Mouse (Mus musculus): ENCODE measurements around the gene Lyzl4. TPM values are rescaled to one million over a fixed set of nuclear protein-coding genes. Genes with fewer than 3 reads are reported as not detected.

The Lyzl4 gene
- polyA plus RNA-seq (2016; fragmentation: Nextera tagmentation; extraction: Ambion mirVana) = 0.63 TPM in 1 of 2 replicates, not detected in the other

DNA sequence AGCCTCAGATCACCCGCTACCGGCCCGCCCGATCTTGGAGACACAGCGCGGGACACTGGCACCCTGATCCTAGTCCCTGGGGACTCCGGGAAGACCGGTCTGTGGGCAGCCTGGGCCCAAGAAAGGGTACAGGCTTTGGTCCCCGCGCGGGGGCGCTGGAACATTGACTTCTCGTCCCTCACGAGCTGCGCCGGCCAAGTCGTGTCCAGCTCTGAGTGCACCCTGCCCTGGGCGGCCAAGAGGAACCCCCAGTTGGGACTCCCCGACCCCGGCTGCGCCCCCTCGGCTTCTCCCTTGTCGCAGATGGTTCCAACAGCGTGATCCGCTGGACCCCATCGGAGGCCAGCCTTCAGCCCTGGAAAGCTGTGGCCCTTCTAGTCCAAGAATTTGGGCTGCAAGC, at the start of gene Lyzl4:
TSS of gene Lyzl4 (minus strand) at position 96 of the 400 bp plus-strand sequence.
- H3K36me3 ChIP-seq = no peaks in the 10 kb centered on the region
- H3K27ac ChIP-seq = no peak within 1 kb of the TSS
- H3K4me1 ChIP-seq = peaks cover 16% of the 10 kb centered on the region; the same call in 1 of the 2 replicates
- ATAC-seq (ENCODE audit: insufficient number of reproducible peaks, insufficient read depth, low FRiP score, low TSS enrichment) = peak; percentile 54; the same call in 1 of the 2 replicates
- H3K27me3 ChIP-seq = peaks cover 64% of the 10 kb centered on the region
- WGBS = under 1% methylated on average over 25 of the region's 26 CpGs
- peak within 1 kb of the TSS; percentile 91 for H3K4me2 ChIP-seq (replicated peaks)
- peak within 1 kb of the TSS; percentile 44 for H3K9ac ChIP-seq
- no peaks in the 10 kb centered on the region for H3K9me3 ChIP-seq
- H3K4me3 ChIP-seq = peak within 1 kb of the TSS; percentile 55

DNA sequence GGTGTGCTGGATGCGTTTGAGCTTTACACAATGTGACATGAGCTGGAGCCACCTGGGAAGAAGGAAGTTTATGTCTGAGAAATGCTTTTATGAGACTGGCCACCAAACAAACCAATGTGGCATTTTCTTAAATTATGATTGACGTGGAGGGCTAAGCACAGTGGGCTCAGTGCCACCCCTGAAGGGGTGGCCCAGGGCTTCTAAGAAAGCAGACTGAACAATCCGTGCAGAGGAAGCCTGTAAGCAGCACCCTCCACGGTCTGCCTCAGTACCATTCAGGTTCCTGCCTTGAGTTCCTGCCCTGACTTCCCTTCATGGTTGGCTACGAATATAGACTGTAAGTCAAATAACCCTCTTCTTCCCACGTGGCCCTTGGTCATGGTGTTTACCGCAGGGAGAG, 48.8 kb upstream of the Lyzl4 start:
- H3K9ac ChIP-seq = no peak overlapping the region
- no peak for ATAC-seq (ENCODE audit: insufficient number of reproducible peaks, insufficient read depth, low FRiP score, low TSS enrichment)
- no peaks in the 10 kb centered on the region for H3K9me3 ChIP-seq
- peaks cover 56% of the 10 kb centered on the region for H3K36me3 ChIP-seq
- 85% methylated on average over 7 of the region's 7 CpGs for WGBS
- no peak overlapping the region for H3K27ac ChIP-seq
- 0 out of 2 replicates have a peak, but pooled peaks cover 5% of the 10 kb centered on the region for H3K4me1 ChIP-seq
- no peak overlapping the region for H3K4me3 ChIP-seq
- no peak overlapping the region for H3K4me2 ChIP-seq (replicated peaks)
- no peaks in the 10 kb centered on the region for H3K27me3 ChIP-seq

DNA sequence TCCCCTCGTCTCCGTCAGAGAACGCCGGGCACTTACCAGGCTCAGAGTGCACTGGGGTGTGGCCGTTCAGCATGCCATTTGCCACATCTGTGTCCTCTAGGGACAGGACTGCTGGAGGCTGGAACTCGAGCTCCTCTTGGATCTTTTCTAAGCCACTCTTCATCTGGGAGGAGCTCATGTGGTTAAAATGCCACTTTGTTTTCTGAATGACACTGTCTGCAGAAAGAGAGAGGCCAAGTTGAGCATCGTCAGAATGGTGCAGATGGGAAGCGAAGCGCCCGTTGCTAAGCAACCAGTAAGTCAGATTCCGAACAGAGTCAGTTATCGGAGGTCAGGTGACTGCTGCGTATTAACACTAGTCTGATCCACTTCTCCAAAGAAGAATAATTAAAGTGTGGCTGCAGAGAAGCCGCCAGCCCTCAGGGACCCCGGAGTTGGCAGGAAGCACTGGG, 48.3 kb upstream of the Lyzl4 start:
- H3K27me3 ChIP-seq = no peaks in the 10 kb centered on the region
- H3K4me1 ChIP-seq = 0 out of 2 replicates have a peak, but pooled peaks cover 5% of the 10 kb centered on the region
- peaks cover 56% of the 10 kb centered on the region for H3K36me3 ChIP-seq
- ATAC-seq (ENCODE audit: insufficient number of reproducible peaks, insufficient read depth, low FRiP score, low TSS enrichment) = no peak
- peak overlapping the region; percentile 51; the same call in 1 of the 2 replicates for H3K27ac ChIP-seq
- H3K4me2 ChIP-seq (replicated peaks) = no peak overlapping the region
- H3K9ac ChIP-seq = no peak overlapping the region
- no peaks in the 10 kb centered on the region for H3K9me3 ChIP-seq
- 63% methylated on average over 15 of the region's 15 CpGs for WGBS
- no peak overlapping the region for H3K4me3 ChIP-seq

DNA sequence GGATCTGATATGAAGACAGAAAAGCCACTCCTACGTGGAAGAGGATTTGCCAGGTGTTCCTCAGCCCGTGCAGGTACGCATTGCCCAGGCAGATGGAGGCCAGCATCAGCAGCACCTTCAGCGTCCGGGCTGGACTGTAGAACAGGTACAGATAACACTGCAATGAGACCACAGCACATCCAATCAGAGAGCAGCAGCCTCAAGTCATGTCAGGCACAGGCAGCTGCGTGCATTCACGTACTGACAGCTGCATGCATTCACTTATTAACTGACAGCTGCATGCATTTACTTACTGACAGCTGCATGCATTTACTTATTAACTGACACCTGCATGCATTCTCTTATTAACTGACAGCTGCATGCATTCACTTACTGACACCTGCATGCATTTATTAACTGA, 42.8 kb upstream of the Lyzl4 start:
- 81% methylated on average over 7 of the region's 7 CpGs for WGBS
- peaks cover 38% of the 10 kb centered on the region for H3K36me3 ChIP-seq
- H3K4me2 ChIP-seq (replicated peaks) = no peak overlapping the region

DNA sequence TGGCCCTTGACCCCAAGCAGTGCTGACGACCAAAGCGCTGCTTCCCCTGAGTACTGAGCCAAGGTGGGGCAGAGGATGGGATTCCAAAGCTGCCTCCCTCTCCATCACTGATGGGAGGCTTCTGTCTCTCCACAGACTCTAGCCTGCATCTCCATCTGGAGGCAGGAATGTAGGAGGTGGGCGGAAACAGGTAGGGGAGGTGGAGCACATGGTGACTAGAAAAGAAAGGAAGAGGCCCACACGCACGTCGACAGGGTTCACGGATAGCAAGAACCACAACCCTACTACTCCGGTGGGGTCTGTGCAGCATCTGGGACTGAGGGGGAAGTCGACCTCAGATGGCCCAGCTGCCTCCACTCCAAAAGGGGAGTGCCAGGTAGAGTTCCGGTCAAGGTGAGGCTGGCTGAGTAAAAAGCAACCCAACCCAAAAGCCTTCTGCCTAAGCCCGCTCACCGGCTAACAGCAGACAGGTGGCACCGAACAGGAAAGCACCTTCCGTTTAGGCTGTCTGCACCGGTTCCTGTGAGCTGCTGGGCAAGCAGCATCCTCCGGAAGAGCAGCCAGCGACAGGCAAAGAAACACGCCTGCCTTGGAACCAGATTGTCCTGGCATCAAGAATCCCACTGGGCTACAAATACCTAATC, 40.3 kb upstream of the Lyzl4 start:
- no peaks in the 10 kb centered on the region for H3K9me3 ChIP-seq
- no peak overlapping the region for H3K4me3 ChIP-seq
- H3K27ac ChIP-seq = no peak overlapping the region
- no peaks in the 10 kb centered on the region for H3K4me1 ChIP-seq
- H3K9ac ChIP-seq = no peak overlapping the region
- H3K4me2 ChIP-seq (replicated peaks) = no peak overlapping the region
- H3K36me3 ChIP-seq = peaks cover 25% of the 10 kb centered on the region
- ATAC-seq (ENCODE audit: insufficient number of reproducible peaks, insufficient read depth, low FRiP score, low TSS enrichment) = no peak
- WGBS = 71% methylated on average over 18 of the region's 18 CpGs
- H3K27me3 ChIP-seq = no peaks in the 10 kb centered on the region

More for the DNA sequence above, 42.8 kb upstream of the Lyzl4 start:
- no peaks in the 10 kb centered on the region for H3K9me3 ChIP-seq
- no peak overlapping the region for H3K9ac ChIP-seq
- no peaks in the 10 kb centered on the region for H3K4me1 ChIP-seq
- H3K27ac ChIP-seq = no peak overlapping the region
- H3K4me3 ChIP-seq = no peak overlapping the region
- H3K27me3 ChIP-seq = no peaks in the 10 kb centered on the region
- no peak for ATAC-seq (ENCODE audit: insufficient number of reproducible peaks, insufficient read depth, low FRiP score, low TSS enrichment)

DNA sequence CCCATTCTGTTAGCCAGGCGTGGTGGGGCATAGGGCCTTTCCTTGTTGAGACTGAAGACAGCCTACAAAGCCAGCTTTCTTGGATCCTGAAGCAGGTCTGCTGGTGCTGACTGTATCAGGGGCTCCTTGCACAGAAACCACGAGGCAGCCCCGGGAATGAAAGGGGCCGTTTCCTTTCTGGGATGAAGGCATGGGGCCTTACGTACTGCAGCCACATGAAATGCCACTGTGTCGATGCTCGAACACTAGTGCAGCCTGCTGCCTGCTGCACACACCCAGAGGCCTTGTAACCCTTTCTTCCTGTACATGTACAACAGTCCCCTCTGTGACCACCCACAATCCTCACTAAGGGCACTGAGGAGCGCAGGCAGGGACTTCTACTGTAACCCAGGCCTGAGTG, 39.3 kb upstream of the Lyzl4 start:
- H3K9me3 ChIP-seq = no peaks in the 10 kb centered on the region
- peaks cover 19% of the 10 kb centered on the region for H3K36me3 ChIP-seq
- no peak overlapping the region for H3K4me2 ChIP-seq (replicated peaks)
- H3K4me3 ChIP-seq = no peak overlapping the region
- H3K27me3 ChIP-seq = no peaks in the 10 kb centered on the region
- no peak for ATAC-seq (ENCODE audit: insufficient number of reproducible peaks, insufficient read depth, low FRiP score, low TSS enrichment)
- H3K4me1 ChIP-seq = no peaks in the 10 kb centered on the region
- no peak overlapping the region for H3K27ac ChIP-seq
- WGBS = 75% methylated on average over 8 of the region's 8 CpGs
- no peak overlapping the region for H3K9ac ChIP-seq

DNA sequence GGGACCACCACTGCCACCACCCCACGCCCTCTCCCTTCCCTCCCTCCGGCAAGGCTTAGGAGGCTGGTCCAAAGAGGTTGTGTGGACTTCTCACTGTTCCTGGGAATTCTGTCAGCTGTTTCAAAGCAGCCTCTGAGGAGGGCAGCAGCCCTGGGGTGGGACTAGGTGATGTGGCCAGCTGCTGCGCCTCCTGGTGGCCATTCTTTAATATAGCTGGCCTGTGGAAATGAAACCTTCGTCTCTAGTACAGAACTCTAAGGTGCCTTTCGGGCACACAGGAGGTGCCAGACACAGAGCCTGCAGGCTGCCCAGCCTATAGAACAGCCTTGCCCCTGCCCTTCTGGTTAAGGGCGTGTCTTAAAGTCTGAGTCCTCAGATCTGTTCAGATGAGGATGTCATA, 37.7 kb upstream of the Lyzl4 start:
- H3K9me3 ChIP-seq = no peaks in the 10 kb centered on the region
- no peak overlapping the region for H3K4me3 ChIP-seq
- no peak overlapping the region for H3K27ac ChIP-seq
- peaks cover 5% of the 10 kb centered on the region for H3K36me3 ChIP-seq
- H3K27me3 ChIP-seq = no peaks in the 10 kb centered on the region
- no peaks in the 10 kb centered on the region for H3K4me1 ChIP-seq
- peak; percentile 25; the same call in 1 of the 2 replicates for ATAC-seq (ENCODE audit: insufficient number of reproducible peaks, insufficient read depth, low FRiP score, low TSS enrichment)
- H3K9ac ChIP-seq = no peak overlapping the region
- WGBS = 14% methylated on average over 6 of the region's 6 CpGs
- H3K4me2 ChIP-seq (replicated peaks) = no peak overlapping the region

DNA sequence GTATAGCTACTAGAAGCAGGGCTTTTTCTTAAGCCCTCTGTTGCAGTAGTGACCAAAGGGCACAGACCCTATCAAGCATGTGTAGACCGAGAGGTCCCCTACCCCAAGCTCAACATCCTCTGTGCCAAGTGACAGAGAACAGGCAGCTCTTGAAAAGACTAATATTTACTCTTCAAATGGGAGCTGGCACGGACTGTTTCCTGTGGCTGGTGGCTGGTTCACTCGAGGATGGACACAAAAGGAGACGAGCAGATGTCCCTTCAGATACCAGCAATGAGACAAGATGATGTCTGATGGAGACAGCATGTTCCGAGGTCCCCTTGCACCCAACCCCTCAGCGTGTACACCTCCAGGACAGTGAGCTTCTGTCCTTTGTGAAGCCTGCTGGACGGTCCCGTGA, 35.6 kb upstream of the Lyzl4 start:
- H3K9me3 ChIP-seq = no peaks in the 10 kb centered on the region

DNA sequence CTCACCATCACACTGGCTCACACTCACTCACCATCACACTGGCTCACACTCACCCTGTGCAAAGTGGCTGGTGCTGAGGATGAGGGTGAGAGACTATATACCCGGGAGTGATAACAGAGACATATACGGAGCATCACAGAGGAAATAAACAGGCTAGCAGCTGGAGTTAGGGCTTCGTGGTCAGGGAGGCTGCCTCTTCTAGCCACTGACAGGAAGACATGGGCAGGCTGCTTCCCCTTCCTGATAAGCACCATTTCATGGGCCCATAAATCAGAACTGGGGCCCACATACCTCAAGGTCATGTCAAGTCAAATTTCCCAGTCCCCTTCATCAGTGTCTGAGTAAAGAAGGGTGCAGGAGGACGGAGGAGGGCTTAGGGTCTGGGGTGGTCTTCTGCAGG, 35.2 kb upstream of the Lyzl4 start:
- no peak overlapping the region for H3K9ac ChIP-seq
- no peaks in the 10 kb centered on the region for H3K27me3 ChIP-seq
- 81% methylated on average over 4 of the region's 4 CpGs for WGBS
- no peak overlapping the region for H3K4me2 ChIP-seq (replicated peaks)
- H3K36me3 ChIP-seq = no peaks in the 10 kb centered on the region
- H3K27ac ChIP-seq = no peak overlapping the region
- no peak for ATAC-seq (ENCODE audit: insufficient number of reproducible peaks, insufficient read depth, low FRiP score, low TSS enrichment)
- peaks cover 3% of the 10 kb centered on the region; the same call in 1 of the 2 replicates for H3K4me1 ChIP-seq
- no peak overlapping the region for H3K4me3 ChIP-seq
- no peaks in the 10 kb centered on the region for H3K9me3 ChIP-seq

More for the DNA sequence above, 35.6 kb upstream of the Lyzl4 start:
- Histone ChIP-seq H3K9ac (no peak overlapping the region), H3K36me3 (no peaks in the 10 kb centered on the region), H3K27ac (no peak overlapping the region), H3K4me1 (no peaks in the 10 kb centered on the region), H3K4me3 (no peak overlapping the region), H3K27me3 (no peaks in the 10 kb centered on the region), H3K4me2 (replicated peaks) (no peak overlapping the region)
- no peak for ATAC-seq (ENCODE audit: insufficient number of reproducible peaks, insufficient read depth, low FRiP score, low TSS enrichment)
- 77% methylated on average over 8 of the region's 8 CpGs for WGBS

DNA sequence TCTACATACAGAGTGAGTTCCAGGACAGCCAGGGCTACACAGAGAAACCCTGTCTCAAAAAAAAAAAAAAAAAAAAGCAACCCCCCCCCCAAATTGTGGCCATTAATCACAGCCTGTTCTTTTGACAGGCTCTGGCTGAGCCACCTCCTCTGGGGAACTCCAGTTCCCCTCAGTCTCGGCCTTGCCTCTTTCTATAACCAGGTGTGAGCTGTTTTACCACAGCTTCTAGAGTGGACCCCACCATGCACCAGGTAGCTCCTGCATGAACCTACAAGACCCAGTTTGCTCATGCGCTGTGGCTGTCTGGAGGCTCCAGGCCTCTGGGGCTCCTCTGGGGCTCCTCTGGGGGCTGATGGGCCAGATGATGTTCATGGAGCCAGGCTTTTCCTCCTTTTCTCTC, 33.7 kb upstream of the Lyzl4 start:
- ATAC-seq (ENCODE audit: insufficient number of reproducible peaks, insufficient read depth, low FRiP score, low TSS enrichment) = no peak
- Histone ChIP-seq H3K9me3 (no peaks in the 10 kb centered on the region), H3K27ac (no peak overlapping the region), H3K4me1 (peaks cover 3% of the 10 kb centered on the region; the same call in 1 of the 2 replicates), H3K4me2 (replicated peaks) (no peak overlapping the region), H3K4me3 (no peak overlapping the region), H3K27me3 (peaks cover 6% of the 10 kb centered on the region), H3K36me3 (no peaks in the 10 kb centered on the region), H3K9ac (no peak overlapping the region)
- WGBS = 87% methylated on average over 2 of the region's 2 CpGs

DNA sequence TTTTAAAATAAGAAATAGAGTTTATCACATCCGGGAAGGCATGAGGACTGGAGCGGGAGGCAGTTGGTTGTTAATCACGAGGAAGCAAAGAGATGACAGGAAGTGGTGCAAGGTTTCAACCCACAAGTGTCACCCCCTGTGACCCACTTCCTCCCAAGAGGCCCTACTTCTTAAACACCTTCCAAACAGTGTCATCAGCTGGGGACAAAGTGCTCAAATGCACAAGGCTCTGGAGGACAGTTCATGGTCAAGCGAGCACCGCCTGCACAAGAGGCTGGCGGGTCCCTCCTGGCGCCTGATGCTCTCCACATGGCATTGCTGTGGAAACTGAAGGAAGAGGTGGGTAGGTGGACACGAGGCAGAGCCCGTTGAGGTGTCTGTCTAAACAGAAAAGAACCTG, 33.1 kb upstream of the Lyzl4 start:
- no peak for ATAC-seq (ENCODE audit: insufficient number of reproducible peaks, insufficient read depth, low FRiP score, low TSS enrichment)
- peaks cover 10% of the 10 kb centered on the region for H3K27me3 ChIP-seq
- H3K36me3 ChIP-seq = no peaks in the 10 kb centered on the region
- 87% methylated on average over 9 of the region's 9 CpGs for WGBS
- H3K9me3 ChIP-seq = no peaks in the 10 kb centered on the region
- H3K4me2 ChIP-seq (replicated peaks) = no peak overlapping the region
- peaks cover 4% of the 10 kb centered on the region; the same call in 1 of the 2 replicates for H3K4me1 ChIP-seq
- H3K4me3 ChIP-seq = no peak overlapping the region
- no peak overlapping the region for H3K27ac ChIP-seq
- no peak overlapping the region for H3K9ac ChIP-seq

DNA sequence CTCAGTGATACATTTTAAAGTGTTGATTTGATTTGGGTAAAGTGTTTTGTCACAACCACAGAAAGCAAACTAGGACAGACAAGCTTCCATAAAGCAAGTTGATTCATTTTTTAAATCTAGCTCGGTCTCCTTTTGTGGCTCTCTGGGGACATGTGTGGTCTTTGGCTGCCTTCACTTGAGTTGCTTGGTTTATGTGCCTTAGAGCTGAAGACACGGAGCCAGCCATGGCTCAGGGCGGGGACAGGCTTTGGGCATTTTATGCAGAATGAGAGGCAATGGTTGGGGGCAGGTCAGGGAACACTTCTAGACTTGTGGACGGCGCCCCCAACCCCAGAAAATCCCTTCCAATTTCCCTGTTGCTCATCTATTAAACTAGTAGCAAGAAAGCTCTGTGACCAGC, 31.8 kb upstream of the Lyzl4 start:
- Histone ChIP-seq H3K4me3 (no peak overlapping the region), H3K27ac (no peak overlapping the region), H3K4me1 (peaks cover 14% of the 10 kb centered on the region; the same call in 1 of the 2 replicates), H3K27me3 (peaks cover 21% of the 10 kb centered on the region), H3K36me3 (no peaks in the 10 kb centered on the region), H3K4me2 (replicated peaks) (no peak overlapping the region), H3K9me3 (no peaks in the 10 kb centered on the region), H3K9ac (no peak overlapping the region)
- WGBS = 82% methylated on average over 5 of the region's 5 CpGs
- no peak for ATAC-seq (ENCODE audit: insufficient number of reproducible peaks, insufficient read depth, low FRiP score, low TSS enrichment)
